Mouse (Mus musculus) erythroblast, embryonic 14.5 days (primary cell): Measurements from ENCODE around the gene Tnip3.

Source experiments
- GATA1 ChIP-seq: IDR thresholded peaks from 2 replicates; pipeline ENCODE4 v1.6.1; 2012; ENCODE audit warnings: low read length, inconsistent platforms, mixed read lengths
- TAL1 ChIP-seq: IDR thresholded peaks from 3 replicates; pipeline ENCODE4 v1.6.1; 2012; ENCODE audit warnings: low read length, inconsistent platforms, mixed read lengths

DNA sequence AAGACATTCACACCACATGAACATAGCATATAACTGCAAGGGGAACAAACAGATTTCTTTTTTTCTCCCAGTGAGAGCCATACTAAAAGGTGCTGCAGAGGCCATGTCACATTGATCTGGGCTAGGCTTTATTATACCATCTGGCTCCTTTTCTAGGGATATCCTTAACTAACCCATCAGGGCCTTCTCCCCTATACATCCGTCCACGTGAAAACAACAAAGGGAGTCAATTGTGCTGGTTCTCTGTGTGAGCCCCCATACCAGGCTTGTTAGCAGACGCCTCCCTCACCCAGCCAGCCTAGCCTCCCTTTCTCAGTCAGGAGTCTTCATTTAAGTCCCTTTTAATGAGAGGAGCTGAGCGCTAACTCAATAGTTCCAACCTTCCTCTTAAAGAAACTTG, 119.0 kb downstream of the Tnip3 start:
- TF ChIP-seq GATA1 (no peak), TAL1 (no peak)
